Mouse (Mus musculus): ENCODE data around the gene Bcor.

DNA sequence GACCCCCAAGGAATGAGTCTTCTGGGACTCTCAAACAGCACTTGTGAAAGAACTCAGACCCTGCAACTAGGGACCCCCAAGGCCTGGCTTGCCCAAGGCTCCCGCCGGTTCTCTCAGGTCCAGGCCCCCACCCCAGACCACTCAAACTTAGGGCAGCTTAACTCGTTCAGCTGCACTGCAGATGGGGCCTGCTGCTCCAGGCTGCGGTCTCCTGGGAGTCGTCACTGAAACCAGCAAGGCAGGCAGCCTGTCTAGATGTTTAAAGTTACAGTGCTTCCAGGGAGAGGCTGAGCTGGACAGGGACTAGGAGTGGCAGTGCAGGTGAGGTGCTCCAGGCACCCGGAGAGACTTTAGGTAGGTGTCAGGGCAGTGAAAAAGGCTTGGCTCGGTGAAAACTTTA, 21.9 kb downstream of the Bcor start:
- TF ChIP-seq CTCF (IDR thresholded peaks at IDR 0.05; ENCODE audit: insufficient read depth, low read length) (no peak), POLR2A (IDR thresholded peaks at IDR 0.05; ENCODE audit: borderline replicate concordance, extremely low read depth, low read depth, low read length) (no peak)

All from lung, adult 2 months (tissue).